ENCODE assay signal across 11 mouse cellular contexts in the genomic region with DNA sequence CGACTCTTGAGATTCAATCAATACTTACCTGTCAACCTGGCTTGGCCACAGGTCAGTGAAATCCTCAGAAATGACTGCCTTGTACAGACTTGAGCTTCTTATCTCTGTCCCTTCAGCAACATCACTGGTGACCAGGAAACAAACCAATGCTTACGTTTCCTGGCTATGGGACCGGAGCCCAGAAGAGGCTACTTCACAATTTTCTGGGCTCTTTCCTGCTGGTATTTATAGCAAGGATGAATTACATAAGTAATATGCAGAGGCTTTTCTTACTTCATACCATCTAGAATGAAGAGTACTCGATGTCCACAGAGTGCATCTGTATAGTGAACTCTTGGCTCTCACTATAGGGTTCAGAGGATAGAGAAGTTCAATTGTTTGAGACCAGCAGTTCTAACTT.
DNase-seq lines count a peak whose midpoint lies in the region; ATAC-seq and TF ChIP-seq lines count a peak whose summit lies in the region.
"Had no signal": no experiment of that assay in that cellular context is flagged by ENCODE, and none has a peak within 500 bp of the region (broad histone marks: within the 10 kb centered on the region; RNA-seq: fewer than 3 reads in every experiment).

No protein-coding gene starts in this region.

- no peak overlapping the region for H3K27ac ChIP-seq in liver, postnatal 0 days (ENCODE audit: low read depth)
- no peak overlapping the region for H3K27ac ChIP-seq in liver, embryonic 11.5 days (ENCODE audit: low read depth, low read length)
- peak overlapping the region; percentile 13 for H3K27ac ChIP-seq in heart, embryonic 13.5 days (replicated peaks)
- H3K27ac ChIP-seq in midbrain, postnatal 0 days (ENCODE audit: low read depth, low read length) = no peak overlapping the region

- H3K4me3 ChIP-seq in liver, postnatal 0 days (ENCODE audit: low read depth, low read length) = no peak overlapping the region
- H3K4me3 ChIP-seq in liver, embryonic 11.5 days (ENCODE audit: low read depth, low read length) = no peak overlapping the region
- H3K4me3 ChIP-seq in heart, embryonic 13.5 days = no peak overlapping the region
- no peak overlapping the region for H3K4me3 ChIP-seq in midbrain, postnatal 0 days (ENCODE audit: low read depth, low read length)

- no peaks in the 10 kb centered on the region for H3K9me3 ChIP-seq in liver, postnatal 0 days (ENCODE audit: low read length)
- peaks cover 4% of the 10 kb centered on the region; the same call in 1 of the 2 replicates for H3K9me3 ChIP-seq in liver, embryonic 11.5 days (ENCODE audit: control insufficient read depth, low read length)
- H3K9me3 ChIP-seq in heart, embryonic 13.5 days = 0 out of 2 replicates have a peak, but pooled peaks cover 4% of the 10 kb centered on the region
- no peaks in the 10 kb centered on the region for H3K9me3 ChIP-seq in midbrain, postnatal 0 days (ENCODE audit: low read length)

- TF ChIP-seq EP300 in liver, postnatal 0 days (IDR thresholded peaks at IDR 0.05; ENCODE audit: low read depth) = 0 out of 2 replicates have a peak, but pooled peaks have one; percentile 25

- WGBS in liver, postnatal 0 days (ENCODE audit: insufficient replicate concordance) = 38% methylated on average over 4 of the region's 4 CpGs
- WGBS in liver, embryonic 11.5 days = 62% methylated on average over 4 of the region's 4 CpGs
- WGBS in heart, embryonic 13.5 days = 34% methylated on average over 4 of the region's 4 CpGs
- 88% methylated on average over 4 of the region's 4 CpGs for WGBS in midbrain, postnatal 0 days

- no peak for TF ChIP-seq CTCF in liver, postnatal 0 days (IDR thresholded peaks at IDR 0.05; ENCODE audit: low read depth)
- no peak for TF ChIP-seq CTCF in midbrain, postnatal 0 days (IDR thresholded peaks at IDR 0.05)

- no peak overlapping the region for H3K9ac ChIP-seq in liver, postnatal 0 days (replicated peaks)
- no peak overlapping the region for H3K9ac ChIP-seq in liver, embryonic 11.5 days (ENCODE audit: low read depth, low read length)
- H3K9ac ChIP-seq in heart, embryonic 13.5 days = no peak overlapping the region
- H3K9ac ChIP-seq in midbrain, postnatal 0 days (replicated peaks; ENCODE audit: low read length, poor library complexity, severe bottlenecking) = no peak overlapping the region

- peaks cover 19% of the 10 kb centered on the region for H3K36me3 ChIP-seq in liver, postnatal 0 days (replicated peaks; ENCODE audit: insufficient read depth, low read length)
- peaks cover 9% of the 10 kb centered on the region for H3K36me3 ChIP-seq in liver, embryonic 11.5 days (ENCODE audit: control insufficient read depth, insufficient read depth, low read length)
- H3K36me3 ChIP-seq in heart, embryonic 13.5 days = peaks cover 32% of the 10 kb centered on the region
- 0 out of 2 replicates have a peak, but pooled peaks cover 6% of the 10 kb centered on the region for H3K36me3 ChIP-seq in midbrain, postnatal 0 days (ENCODE audit: insufficient read depth, low read length)

- peak; percentile 49 for DNase-seq in cerebellum, adult 9-11 months
- no peak for DNase-seq in cerebellum, postnatal 14 days
- DNase-seq in liver, postnatal 0 days = no peak
- DNase-seq in liver, embryonic 11.5 days (ENCODE audit: low spot score) = no peak
- peak; percentile 72 for DNase-seq in skeletal muscle tissue, adult 2 months (ENCODE audit: low read depth, low spot score)
- no peak for DNase-seq in midbrain, postnatal 0 days (ENCODE audit: low spot score)
- DNase-seq in layer of hippocampus, postnatal 25 days (ENCODE audit: extremely low spot score in 1 of 2, low spot score in 1 of 2) = no peak
- DNase-seq: gastrocnemius, postnatal 10 days; kidney, postnatal 14 days; thymus, postnatal 25 days had no signal

- no peak overlapping the region for H3K4me2 ChIP-seq in liver, postnatal 0 days (ENCODE audit: low read depth, low read length)
- no peak overlapping the region for H3K4me2 ChIP-seq in liver, embryonic 11.5 days
- H3K4me2 ChIP-seq in heart, embryonic 13.5 days = no peak overlapping the region
- H3K4me2 ChIP-seq in midbrain, postnatal 0 days (ENCODE audit: low read depth, low read length, poor library complexity, severe bottlenecking) = no peak overlapping the region

- H3K27me3 ChIP-seq in liver, postnatal 0 days (ENCODE audit: insufficient read depth, low read length) = no peaks in the 10 kb centered on the region
- H3K27me3 ChIP-seq in liver, embryonic 11.5 days (replicated peaks; ENCODE audit: control insufficient read depth, insufficient read depth, low read length) = no peaks in the 10 kb centered on the region
- no peaks in the 10 kb centered on the region for H3K27me3 ChIP-seq in heart, embryonic 13.5 days (replicated peaks)
- no peaks in the 10 kb centered on the region for H3K27me3 ChIP-seq in midbrain, postnatal 0 days (ENCODE audit: insufficient read depth, low read length)

- no peak for ATAC-seq in liver, postnatal 0 days
- ATAC-seq in liver, embryonic 11.5 days (replicated peaks; ENCODE audit: low FRiP score) = no peak
- no peak for ATAC-seq in heart, embryonic 13.5 days (ENCODE audit: extremely low read depth, insufficient number of reproducible peaks, low FRiP score, low TSS enrichment)
- ATAC-seq in midbrain, postnatal 0 days (ENCODE audit: low FRiP score) = no peak

- peaks cover 8% of the 10 kb centered on the region; the same call in 1 of the 2 replicates for H3K4me1 ChIP-seq in liver, postnatal 0 days (ENCODE audit: insufficient read depth)
- H3K4me1 ChIP-seq in liver, embryonic 11.5 days (replicated peaks; ENCODE audit: control insufficient read depth, insufficient read depth, low read length) = peaks cover 7% of the 10 kb centered on the region
- H3K4me1 ChIP-seq in heart, embryonic 13.5 days = peaks cover 51% of the 10 kb centered on the region
- H3K4me1 ChIP-seq in midbrain, postnatal 0 days (ENCODE audit: insufficient read depth, low read length) = peaks cover 14% of the 10 kb centered on the region; the same call in 1 of the 2 replicates

Comparison
In these comparisons a context has a peak if more than half of its experiments do, and no peak if none do; other contexts are left out.
1. DNase-seq: peak in cerebellum, adult 9-11 months (single experiment) and skeletal muscle tissue, adult 2 months (single experiment); none in cerebellum, postnatal 14 days (0 of 2), liver, postnatal 0 days (single experiment), liver, embryonic 11.5 days (single experiment), midbrain, postnatal 0 days (single experiment) and layer of hippocampus, postnatal 25 days (0 of 2).